Mouse (Mus musculus) liver, embryonic 14.5 days (tissue): ENCODE data around the gene Igf1r.

Experiments
- CTCF ChIP-seq: IDR thresholded peaks from 2 replicates; pipeline ENCODE4 v1.5.1; 2016; ENCODE audit warnings: antibody characterized with exemption, low read depth, control low read depth
- EP300 ChIP-seq: IDR thresholded peaks from 2 replicates; pipeline ENCODE4 v1.6.1; 2016; ENCODE audit warnings: antibody characterized with exemption, low read depth

DNA sequence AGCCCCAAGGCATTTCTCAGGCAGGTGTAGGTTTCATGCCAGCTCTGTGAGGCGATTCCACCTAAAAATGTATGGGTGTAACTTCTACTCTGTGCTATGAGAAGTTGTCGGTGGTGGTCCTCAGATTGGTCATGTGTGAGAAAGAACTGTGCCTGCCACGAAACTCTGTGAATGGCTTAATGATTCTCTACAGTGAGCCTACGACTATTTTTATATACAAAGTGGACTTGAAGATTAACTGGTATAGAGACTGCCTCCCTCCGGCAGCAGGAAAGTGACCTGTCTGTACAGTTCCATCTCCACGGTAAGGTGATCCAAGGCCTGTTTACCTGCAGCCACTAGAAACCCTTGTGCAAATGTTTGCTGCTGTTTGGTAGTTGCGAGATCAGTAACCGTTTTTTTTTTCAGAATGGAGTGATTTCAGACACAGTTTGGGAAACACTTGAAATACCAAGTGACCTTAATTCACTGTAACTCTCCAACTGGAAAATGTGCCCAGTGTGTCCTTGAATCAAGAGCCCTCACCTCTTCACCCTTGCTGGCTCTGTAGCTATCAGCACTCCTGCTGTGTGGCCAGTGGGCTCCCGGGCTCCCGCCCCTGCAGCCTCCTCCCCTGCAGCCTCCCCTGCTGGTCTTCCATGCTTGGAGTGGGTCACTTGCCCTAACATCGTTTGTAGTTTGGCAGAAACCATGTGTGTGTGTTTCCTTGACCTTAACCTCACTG is 127.7 kb downstream of the Igf1r start:
- TF ChIP-seq EP300 = no peak
- no peak for TF ChIP-seq CTCF
